In the genomic region with DNA sequence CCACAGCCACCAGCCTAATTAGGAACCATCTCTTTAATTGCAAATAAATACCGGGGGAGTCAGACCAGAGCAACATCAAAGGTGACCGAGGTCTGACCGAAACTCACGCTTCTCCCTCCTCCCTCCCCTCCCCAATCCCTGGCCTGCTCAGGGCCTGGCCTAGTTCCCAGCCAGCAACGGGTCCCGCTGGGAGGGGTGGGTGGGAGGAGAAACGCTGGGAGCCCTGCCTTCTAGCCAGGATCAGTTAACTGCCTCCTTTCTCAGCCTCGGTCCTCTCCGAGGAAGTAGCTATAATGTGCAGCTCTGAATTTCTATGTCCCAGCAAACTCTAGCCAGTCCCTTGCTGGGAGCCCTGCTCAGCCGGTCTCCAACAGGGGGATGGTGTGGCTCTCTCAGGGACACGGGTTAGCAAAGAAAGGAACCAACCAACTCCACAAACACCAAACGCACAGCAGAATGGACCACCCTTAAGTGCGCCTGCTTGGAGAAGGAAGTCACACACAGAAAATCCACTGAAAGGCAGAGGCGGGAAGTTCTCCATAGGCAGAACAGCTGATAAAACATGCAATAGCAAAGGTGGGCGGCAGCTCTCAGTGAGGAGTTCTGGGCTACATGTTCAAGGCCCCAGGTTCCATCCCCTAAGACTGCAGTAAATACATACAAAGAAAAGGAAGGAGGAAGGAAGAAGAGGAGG, we compare ENCODE assay signal across 7 mouse cellular contexts.
DNase-seq lines count a peak whose midpoint lies in the region; ATAC-seq lines count a peak whose summit lies in the region.

No protein-coding gene starts in this region.

- peak overlapping the region; percentile 46 for H3K4me2 ChIP-seq in embryonic facial prominence, embryonic 14.5 days (ENCODE audit: low read depth, low read length)
- H3K4me2 ChIP-seq in limb, embryonic 13.5 days (replicated peaks): peak overlapping the region; percentile 54
- no peak overlapping the region for H3K4me2 ChIP-seq in neural tube, embryonic 11.5 days (ENCODE audit: low read depth)

- H3K9ac ChIP-seq in embryonic facial prominence, embryonic 14.5 days (ENCODE audit: low read depth, low read length): peak overlapping the region; percentile 41
- H3K9ac ChIP-seq in limb, embryonic 13.5 days: peak overlapping the region; percentile 40
- H3K9ac ChIP-seq in neural tube, embryonic 11.5 days (ENCODE audit: low read length): peak overlapping the region; percentile 2; the same call in 1 of the 2 replicates

- H3K4me1 ChIP-seq in embryonic facial prominence, embryonic 14.5 days (ENCODE audit: control insufficient read depth, insufficient read depth, low read length): peaks cover 60% of the 10 kb centered on the region
- H3K4me1 ChIP-seq in limb, embryonic 13.5 days: peaks cover 78% of the 10 kb centered on the region
- H3K4me1 ChIP-seq in neural tube, embryonic 11.5 days (ENCODE audit: control insufficient read depth, insufficient read depth, low read length): peaks cover 35% of the 10 kb centered on the region

- intact Hi-C loops in heart, postnatal 36 days (cut with DNase I): loop anchor here (1.0 to 5.0 kb wide), 2 partner anchors 41 to 64 kb away; partner anchors contain the start of gene Smad6

- peak; percentile 59 for ATAC-seq in embryonic facial prominence, embryonic 14.5 days (ENCODE audit: low read depth)
- peak; percentile 49; the same call in 1 of the 2 replicates for ATAC-seq in limb, embryonic 13.5 days (ENCODE audit: low FRiP score, low read depth)
- ATAC-seq in neural tube, embryonic 11.5 days (ENCODE audit: insufficient read depth, low FRiP score, low TSS enrichment): no peak

- H3K9me3 ChIP-seq in embryonic facial prominence, embryonic 14.5 days (ENCODE audit: control insufficient read depth, low read length): no peaks in the 10 kb centered on the region
- no peaks in the 10 kb centered on the region for H3K9me3 ChIP-seq in limb, embryonic 13.5 days
- no peaks in the 10 kb centered on the region for H3K9me3 ChIP-seq in neural tube, embryonic 11.5 days (ENCODE audit: control insufficient read depth, low read length)

- no peaks in the 10 kb centered on the region for H3K27me3 ChIP-seq in embryonic facial prominence, embryonic 14.5 days (replicated peaks; ENCODE audit: control insufficient read depth, insufficient read depth, low read length)
- no peaks in the 10 kb centered on the region for H3K27me3 ChIP-seq in limb, embryonic 13.5 days
- H3K27me3 ChIP-seq in neural tube, embryonic 11.5 days (ENCODE audit: control insufficient read depth, insufficient read depth, low read length): no peaks in the 10 kb centered on the region

- 0 out of 2 replicates have a peak, but pooled peaks cover 5% of the 10 kb centered on the region for H3K36me3 ChIP-seq in embryonic facial prominence, embryonic 14.5 days (ENCODE audit: control insufficient read depth, insufficient read depth, low read length)
- peaks cover 4% of the 10 kb centered on the region for H3K36me3 ChIP-seq in limb, embryonic 13.5 days
- no peaks in the 10 kb centered on the region for H3K36me3 ChIP-seq in neural tube, embryonic 11.5 days (ENCODE audit: control insufficient read depth, insufficient read depth, low read length)

- 11% methylated on average over 15 of the region's 15 CpGs for WGBS in embryonic facial prominence, embryonic 14.5 days
- WGBS in limb, embryonic 13.5 days: 8% methylated on average over 15 of the region's 15 CpGs
- 14% methylated on average over 15 of the region's 15 CpGs for WGBS in neural tube, embryonic 11.5 days

- no peak overlapping the region for H3K4me3 ChIP-seq in embryonic facial prominence, embryonic 14.5 days (ENCODE audit: low read depth, low read length)
- peak overlapping the region; percentile 3; the same call in 1 of the 2 replicates for H3K4me3 ChIP-seq in limb, embryonic 13.5 days
- H3K4me3 ChIP-seq in neural tube, embryonic 11.5 days (ENCODE audit: low read depth, low read length): no peak overlapping the region

- peak overlapping the region; percentile 90 for H3K27ac ChIP-seq in embryonic facial prominence, embryonic 14.5 days (replicated peaks; ENCODE audit: low read depth, low read length)
- peak overlapping the region; percentile 93 for H3K27ac ChIP-seq in limb, embryonic 13.5 days
- H3K27ac ChIP-seq in neural tube, embryonic 11.5 days (ENCODE audit: low read depth, low read length): 0 out of 2 replicates have a peak overlapping the region, but pooled peaks have one; percentile 37

- peak; percentile 77 for DNase-seq in adrenal gland, postnatal 25 days
- DNase-seq in embryonic facial prominence, embryonic 14.5 days (ENCODE audit: low spot score): peak; percentile 90
- DNase-seq in heart, postnatal 36 days: peak; percentile 62 to 74
- no peak for DNase-seq in neural tube, embryonic 11.5 days (ENCODE audit: low spot score)
- no peak for DNase-seq in thymus, postnatal 0 days (ENCODE audit: low spot score)
- DNase-seq in natural killer cell, adult 2 months (ENCODE audit: low spot score in 2 of 2): no peak

Comparison
In these comparisons a context has a peak if more than half of its experiments do, and no peak if none do; other contexts are left out.
1. DNase-seq: peak in adrenal gland, postnatal 25 days (single experiment), embryonic facial prominence, embryonic 14.5 days (single experiment) and heart, postnatal 36 days (2 of 2); none in neural tube, embryonic 11.5 days (single experiment), thymus, postnatal 0 days (single experiment) and natural killer cell, adult 2 months (0 of 2).
2. H3K27ac ChIP-seq: peak in every context shown above with its lines; median percentile 93 in limb, embryonic 13.5 days; 90 in embryonic facial prominence, embryonic 14.5 days; 37 in neural tube, embryonic 11.5 days.
3. Peak in every context shown above with its lines, with median percentiles within 50 percentile points of each other: H3K9ac ChIP-seq.